Mouse (Mus musculus): Measurements from ENCODE around the gene Dgat2.
A peak's percentile ranks its signal among the peaks of the same experiment; 100 is the strongest.

Dgat2 gene

GRCm38 (mm10) chr7:99160995-99161394, 21.5 kb downstream of the Dgat2 start:
- DNase-seq: no peak

GRCm38 (mm10) chr7:99159446-99159845, 23.1 kb downstream of the Dgat2 start:
- DNase-seq: no peak

GRCm38 (mm10) chr7:99158904-99159303, 23.6 kb downstream of the Dgat2 start:
- no peak for DNase-seq

DNA sequence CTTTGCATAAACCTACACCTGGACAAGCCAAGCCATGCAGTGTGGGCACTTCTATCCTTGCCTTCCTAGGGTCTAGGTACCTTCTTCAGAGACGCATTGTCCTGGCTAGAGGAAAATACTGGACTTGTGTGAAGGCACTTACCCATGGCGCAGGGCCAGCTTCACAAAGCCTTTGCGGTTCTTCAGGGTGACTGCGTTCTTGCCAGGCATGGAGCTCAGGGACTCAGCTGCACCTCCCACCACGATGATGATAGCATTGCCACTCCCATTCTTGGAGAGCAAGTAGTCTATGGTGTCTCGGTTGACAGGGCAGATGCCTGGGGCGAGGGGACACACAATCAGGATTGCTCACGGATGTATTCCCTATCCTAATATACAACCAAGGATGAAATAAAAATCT, 24.5 kb downstream of the Dgat2 start:
- DNase-seq: no peak

- no peak for DNase-seq
These were observed 25.8 kb downstream of the Dgat2 start for GRCm38 (mm10) chr7:99156737-99157136.

DNA sequence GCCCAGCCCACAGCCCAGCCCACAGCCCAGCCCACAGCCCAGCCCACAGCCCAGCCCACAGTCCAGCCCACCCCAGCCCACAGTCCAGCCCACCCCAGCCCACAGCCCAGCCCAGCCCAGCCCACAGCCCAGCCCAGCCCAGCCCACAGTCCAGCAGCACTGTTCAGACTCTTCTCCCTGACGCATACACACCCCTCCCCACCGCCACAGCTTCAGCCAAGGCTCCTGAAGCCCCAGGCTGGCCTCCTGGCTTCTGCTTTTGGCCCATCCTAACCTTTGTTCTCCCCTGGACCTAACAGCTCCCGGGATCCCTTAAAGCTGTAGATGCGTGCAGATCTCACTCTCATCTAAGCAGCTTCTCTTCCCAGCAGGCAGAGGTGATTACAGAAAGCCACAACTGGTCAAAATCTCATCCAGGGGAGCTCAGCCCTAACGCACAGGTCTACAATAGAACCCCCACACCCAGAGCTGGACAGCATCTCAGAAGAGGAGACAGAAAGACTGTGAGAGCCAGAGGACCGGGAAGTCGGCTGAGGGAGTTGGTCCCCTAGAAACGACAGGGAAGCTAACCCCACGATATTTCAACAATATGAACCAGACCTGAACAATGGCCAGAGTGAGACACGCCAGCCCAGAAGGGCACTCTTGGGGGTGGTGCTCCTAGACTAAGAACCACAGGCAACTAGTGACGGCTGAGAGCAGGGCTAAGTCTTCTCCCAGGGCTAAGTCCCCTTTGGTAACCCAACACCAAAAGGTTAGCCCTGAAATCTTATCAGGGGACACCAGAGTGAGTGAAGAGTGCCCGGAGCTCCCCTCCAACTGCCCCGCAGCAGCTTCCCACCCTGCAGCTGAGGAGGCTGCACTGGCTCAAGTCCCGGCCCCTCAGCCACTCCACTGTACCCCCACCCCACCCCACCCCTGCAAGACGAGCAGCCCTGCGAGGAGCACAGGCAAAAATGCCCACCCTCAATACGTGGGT, 26.9 kb downstream of the Dgat2 start:
- no peak for DNase-seq

GRCm38 (mm10) chr7:99154648-99155151, 27.8 kb downstream of the Dgat2 start:
- no peak for DNase-seq

GRCm38 (mm10) chr7:99153686-99154202, 28.8 kb downstream of the Dgat2 start:
- peak; percentile 24 for DNase-seq

GRCm38 (mm10) chr7:99152756-99153155, 29.8 kb downstream of the Dgat2 start:
- no peak for DNase-seq

- DNase-seq: peak; percentile 95
These were observed 31.2 kb downstream of the Dgat2 start for GRCm38 (mm10) chr7:99151342-99151741.

GRCm38 (mm10) chr7:99149017-99149416, 33.5 kb downstream of the Dgat2 start:
- DNase-seq: no peak

- no peak for DNase-seq
These were observed 35.0 kb downstream of the Dgat2 start for GRCm38 (mm10) chr7:99147494-99147893.

GRCm38 (mm10) chr7:99146906-99147305, 35.6 kb downstream of the Dgat2 start:
- DNase-seq: peak; percentile 54

DNA sequence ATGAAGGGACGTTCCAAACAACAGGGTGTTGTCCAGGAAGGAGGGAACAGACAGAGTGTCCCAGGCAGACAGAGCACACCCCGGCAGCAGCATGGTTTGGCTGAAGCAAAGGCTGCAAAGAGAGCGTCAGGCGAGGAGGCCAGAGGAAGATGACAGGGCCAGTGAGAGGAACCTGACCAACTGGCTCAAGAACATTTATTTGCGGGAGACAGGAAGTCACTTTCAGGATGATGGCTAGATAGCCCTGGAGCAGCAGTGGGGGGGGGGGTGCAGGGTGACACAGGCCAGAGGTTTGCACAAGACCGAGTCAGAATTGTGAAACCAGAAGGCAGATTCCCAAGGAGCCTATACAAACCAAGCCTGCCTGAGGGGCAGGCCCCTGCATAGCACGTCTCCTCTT, 36.5 kb downstream of the Dgat2 start:
- DNase-seq: no peak

DNA sequence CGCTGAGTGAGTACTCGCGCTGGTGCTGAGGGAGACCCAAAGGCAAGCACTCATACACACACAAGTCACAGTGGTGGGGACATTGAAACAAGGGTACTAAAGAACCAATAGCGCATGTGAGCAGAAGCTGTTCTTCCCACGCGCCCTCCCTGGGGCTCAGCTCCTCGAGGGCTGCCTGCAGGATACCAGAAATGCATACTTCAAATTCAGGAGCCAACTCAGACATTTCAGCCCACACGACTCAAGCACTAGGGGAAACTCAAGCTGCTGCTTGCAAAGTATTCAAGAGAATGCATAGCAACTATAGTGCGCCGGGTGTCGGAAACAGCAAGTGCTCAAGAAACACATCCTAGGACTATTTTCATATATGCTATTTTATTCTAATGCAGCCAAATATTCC, 37.9 kb downstream of the Dgat2 start:
- no peak for DNase-seq

- DNase-seq: no peak
These were observed 39.3 kb downstream of the Dgat2 start for GRCm38 (mm10) chr7:99143244-99143643.

DNA sequence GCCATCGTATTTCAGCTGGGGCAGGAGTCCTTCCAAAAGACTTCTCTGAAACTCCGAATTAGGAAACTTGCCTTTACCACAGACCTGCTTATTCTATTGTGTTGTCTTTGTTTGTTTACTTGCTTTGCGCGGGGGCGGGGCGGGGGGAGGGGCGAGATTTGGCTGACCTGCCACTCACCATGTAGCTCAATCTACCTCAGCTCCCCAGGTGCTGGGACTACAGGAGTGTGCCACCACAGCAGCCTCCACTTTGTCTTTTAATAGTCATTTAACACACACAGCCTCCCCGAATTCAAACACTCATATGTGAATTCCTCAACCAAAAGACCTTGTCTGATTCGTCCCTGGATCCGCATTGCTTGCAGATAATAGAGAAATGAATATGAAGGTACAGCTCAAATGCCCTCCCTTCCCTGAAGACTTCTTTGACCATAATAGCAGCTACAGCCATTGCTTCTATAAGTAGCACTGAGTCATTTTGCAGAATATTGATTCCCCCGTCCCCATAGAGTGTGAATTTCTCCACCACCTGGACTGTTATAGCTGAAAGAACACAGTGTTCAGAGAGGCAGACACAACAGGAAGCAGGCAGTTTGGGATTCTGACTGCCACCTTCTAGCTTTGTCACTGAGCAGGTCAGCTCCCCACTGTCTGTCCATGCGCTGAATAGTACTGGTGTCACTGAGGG, 40.5 kb downstream of the Dgat2 start:
- DNase-seq: no peak

DNA sequence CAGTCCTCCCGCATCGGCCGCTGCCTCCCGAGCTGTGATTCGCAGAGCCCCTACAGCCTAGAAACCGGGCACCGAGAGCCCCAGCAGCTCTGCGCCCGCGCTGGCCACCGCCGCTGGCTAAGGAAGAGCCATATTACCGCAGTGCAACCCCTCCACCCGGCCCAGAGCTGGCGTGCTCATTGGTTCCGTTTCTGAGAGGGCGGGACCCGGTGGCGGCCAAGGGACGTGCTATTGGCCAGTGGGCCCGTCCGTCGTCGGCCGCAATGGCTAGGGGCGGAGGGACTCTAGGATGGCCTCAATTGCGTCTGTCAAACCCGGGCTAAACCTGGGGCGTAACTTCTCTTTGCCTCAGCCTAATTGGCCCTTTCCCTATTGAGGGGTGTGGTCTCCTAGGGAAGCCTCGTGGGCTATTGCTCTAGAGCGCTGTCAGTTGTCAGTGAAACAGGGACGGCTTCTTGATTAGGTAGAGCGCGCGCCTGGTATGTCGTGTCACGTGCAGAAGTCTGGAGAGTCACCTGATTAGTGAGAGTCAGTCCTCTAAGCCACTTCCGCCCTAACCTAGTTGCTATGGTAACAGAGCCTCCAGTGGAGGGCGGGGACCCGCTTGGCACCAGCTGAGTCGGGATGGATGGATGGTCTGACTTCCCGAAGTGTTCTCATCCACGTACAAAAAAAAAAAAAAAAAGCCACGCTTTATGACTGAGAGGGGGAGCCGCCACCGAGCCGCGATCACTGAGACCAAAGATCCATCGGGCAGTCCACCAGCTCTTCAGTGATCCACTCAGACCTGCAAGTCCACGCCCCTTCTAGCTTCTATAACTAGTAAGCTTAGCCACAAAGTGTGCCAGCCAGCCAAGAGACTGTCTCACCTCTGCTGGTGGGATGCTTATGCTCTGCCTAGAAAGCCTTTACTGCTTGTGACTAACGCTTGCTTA, 41.3 kb downstream of the Dgat2 start, which contains the start of gene Uvrag:
Gene Uvrag (minus strand): TSS at position 158 of the 935 bp plus-strand sequence.
- peak; percentile 98 for DNase-seq

- DNase-seq: peak; percentile 75
These were observed 42.0 kb downstream of the Dgat2 start for GRCm38 (mm10) chr7:99140511-99140910.

DNA sequence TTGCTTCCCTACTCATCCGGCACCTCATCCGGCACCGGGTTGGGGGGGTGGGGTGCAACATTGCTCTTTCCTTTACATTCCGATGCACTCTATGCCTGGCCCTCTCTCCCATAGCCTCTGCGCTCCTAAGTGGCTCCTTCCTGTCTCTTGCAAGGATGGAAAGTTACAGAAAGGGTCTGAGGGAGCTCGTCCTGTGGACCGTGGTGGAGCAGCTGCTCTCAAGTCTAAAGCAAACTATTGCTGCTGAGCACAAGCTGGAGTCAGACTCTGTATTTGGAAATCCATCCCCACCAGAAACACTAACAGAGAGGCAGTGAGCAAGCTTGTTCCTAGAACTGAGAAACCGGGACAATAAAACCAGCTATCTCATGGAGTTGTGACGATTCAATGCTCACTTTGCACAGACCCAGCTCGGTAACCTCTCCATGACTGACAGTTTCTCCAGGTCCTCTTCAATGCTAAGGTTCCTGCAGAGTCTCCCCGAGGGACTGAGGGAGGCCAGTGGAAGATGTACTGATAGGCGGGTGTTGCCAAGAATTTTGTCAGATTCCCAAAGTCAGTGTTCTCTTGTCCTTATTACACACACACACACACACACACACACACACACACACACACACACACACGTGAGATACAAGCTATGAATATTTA, 42.6 kb downstream of the Dgat2 start:
- DNase-seq: peak; percentile 36

GRCm38 (mm10) chr7:99137541-99137940, 45.0 kb downstream of the Dgat2 start:
- DNase-seq: no peak

- no peak for DNase-seq
These were observed 45.7 kb downstream of the Dgat2 start for GRCm38 (mm10) chr7:99136789-99137188.
